Mouse (Mus musculus): ENCODE data around the gene Hspb1.

The Hspb1 gene

DNA sequence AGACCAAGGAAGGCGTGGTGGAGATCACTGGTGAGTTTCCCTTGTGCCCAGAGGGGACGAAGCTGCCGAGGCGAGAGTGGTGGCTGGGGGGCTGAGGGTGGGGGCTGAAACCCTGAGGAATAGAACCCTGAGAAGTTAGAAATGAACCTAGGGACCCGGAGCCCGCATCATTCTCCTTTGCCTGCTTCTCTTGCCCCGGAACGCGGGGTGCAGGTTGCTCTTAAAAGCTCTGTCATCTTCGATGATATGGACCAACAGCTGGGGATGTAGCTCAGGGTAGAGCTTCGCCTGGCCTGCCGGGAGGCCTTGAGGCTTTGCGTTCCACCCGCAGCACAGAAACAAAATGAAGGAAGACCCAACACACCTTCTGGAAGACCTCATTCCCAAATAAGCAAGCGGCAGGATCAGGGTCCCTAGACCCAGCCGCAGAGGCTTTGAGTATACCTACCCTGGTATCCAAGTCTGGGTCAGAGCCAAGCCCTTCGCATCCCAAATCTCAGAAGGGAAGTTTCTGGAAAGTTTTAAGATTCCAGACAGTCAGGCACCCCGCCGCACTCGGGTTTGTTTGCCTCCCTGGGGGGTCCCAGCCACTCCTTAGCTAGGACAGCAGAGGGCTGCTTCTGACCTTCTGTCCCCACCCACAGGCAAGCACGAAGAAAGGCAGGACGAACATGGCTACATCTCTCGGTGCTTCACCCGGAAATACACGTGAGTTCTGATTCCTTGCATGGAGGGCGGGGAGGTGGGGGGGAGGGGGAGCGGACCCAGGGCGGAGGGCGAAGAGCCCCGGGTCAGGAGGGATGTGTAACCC is 891 bp downstream of the Hspb1 start:
- no peak for DNase-seq (ENCODE audit: inconsistent ontology term)

GRCm38 (mm10) chr5:135890323-135890722 is 2.6 kb downstream of the Hspb1 start:
- no peak for DNase-seq (ENCODE audit: inconsistent ontology term)

DNA sequence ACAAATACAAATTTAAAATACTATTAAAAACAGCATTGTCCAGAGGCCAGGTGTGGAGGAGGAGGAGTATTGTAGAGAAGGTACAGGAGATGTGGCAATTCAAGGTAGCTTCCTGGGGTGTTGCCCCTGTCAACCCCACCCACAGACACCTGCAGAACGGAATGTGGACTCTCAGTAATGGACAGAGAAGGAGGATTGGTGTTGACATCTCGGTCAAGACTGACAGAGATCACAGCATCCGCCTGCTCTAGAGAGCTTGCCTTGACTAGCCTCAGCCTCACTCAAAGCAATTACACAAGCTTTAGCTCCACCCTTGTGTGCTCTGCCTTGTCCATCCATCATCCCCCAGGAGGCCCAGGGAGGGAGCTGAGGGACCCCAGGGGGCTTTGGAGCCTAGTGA is 3.2 kb downstream of the Hspb1 start:
- no peak for DNase-seq (ENCODE audit: inconsistent ontology term)

GRCm38 (mm10) chr5:135892589-135893351 is 5.1 kb downstream of the Hspb1 start:
- DNase-seq (ENCODE audit: inconsistent ontology term) = no peak

- no peak for DNase-seq (ENCODE audit: inconsistent ontology term)
These were observed 7.2 kb downstream of the Hspb1 start for GRCm38 (mm10) chr5:135894958-135895357.

- DNase-seq (ENCODE audit: inconsistent ontology term) = no peak
These were observed 10.3 kb downstream of the Hspb1 start for GRCm38 (mm10) chr5:135898028-135898427.

GRCm38 (mm10) chr5:135898995-135899394 is 11.3 kb downstream of the Hspb1 start:
- DNase-seq (ENCODE audit: inconsistent ontology term) = no peak

GRCm38 (mm10) chr5:135899833-135900232 is 12.1 kb downstream of the Hspb1 start:
- no peak for DNase-seq (ENCODE audit: inconsistent ontology term)

- no peak for DNase-seq (ENCODE audit: inconsistent ontology term)
These were observed 13.0 kb downstream of the Hspb1 start for GRCm38 (mm10) chr5:135900701-135901100.

DNA sequence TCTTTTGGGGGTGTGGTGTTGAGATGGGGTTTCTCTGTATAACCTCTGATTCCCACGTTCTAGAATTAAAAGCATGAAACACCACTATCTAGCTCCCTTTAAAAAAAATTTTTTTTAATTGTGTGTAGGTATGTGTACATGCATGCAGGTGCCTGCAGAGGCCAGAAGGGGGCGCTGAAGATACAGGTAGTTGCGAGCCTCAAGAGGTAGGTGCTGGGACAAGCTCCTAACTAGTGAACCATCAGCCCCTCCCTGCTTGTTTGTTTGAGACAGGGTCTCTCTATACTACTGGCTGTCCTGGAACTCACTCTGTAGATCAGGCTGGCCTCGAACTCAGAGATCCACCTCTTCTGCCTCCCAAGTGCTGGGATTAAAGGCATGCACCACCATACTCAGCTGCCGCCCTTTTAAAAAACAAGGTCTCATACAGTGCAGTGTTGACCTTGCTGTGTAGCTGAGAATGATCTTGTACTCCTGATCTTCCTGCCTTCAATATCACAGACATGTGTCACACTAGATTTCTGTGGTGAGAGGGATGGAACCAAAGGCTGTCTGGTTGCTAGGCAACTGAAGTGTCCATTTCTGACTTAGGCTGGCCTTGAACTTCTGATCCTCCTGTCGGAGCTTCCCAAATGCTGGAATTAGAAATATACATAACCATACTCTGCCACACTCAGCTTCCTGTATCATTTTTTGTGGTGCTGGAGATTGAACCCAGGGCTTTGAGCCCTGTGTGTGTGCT is 13.8 kb downstream of the Hspb1 start:
- no peak for DNase-seq (ENCODE audit: inconsistent ontology term)

- no peak for DNase-seq (ENCODE audit: inconsistent ontology term)
These were observed 15.3 kb downstream of the Hspb1 start for GRCm38 (mm10) chr5:135903058-135903457.

DNA sequence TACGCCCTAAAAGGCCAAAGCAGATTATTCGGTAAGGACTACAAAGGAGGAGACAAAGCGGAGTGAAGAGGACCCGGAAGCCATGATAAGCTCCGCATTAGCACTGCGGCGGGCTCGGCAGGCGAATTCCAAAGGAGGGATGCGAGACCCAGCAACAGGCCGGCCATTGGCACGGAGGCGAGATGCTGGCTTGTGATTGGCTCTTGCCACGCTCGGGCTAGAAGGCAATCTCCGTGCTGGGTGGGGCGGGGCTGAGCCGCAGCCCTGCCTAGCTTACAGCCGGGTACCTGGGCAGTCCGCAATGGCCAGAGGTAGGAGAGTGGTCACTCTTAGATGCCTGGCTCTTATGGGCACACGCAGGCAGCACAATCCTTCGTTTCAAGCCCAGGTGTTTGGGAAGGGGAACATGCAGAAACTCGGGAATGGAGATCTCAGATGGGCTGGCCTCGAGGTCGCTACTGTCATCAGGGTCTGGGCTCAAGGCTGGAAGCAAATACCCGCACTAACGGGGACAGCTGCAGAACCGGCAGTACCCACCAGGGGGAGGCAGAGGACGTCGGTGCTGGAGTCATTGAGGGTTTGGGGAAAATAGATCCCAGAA is 15.9 kb downstream of the Hspb1 start:
- peak; percentile 96 for DNase-seq (ENCODE audit: inconsistent ontology term)

DNA sequence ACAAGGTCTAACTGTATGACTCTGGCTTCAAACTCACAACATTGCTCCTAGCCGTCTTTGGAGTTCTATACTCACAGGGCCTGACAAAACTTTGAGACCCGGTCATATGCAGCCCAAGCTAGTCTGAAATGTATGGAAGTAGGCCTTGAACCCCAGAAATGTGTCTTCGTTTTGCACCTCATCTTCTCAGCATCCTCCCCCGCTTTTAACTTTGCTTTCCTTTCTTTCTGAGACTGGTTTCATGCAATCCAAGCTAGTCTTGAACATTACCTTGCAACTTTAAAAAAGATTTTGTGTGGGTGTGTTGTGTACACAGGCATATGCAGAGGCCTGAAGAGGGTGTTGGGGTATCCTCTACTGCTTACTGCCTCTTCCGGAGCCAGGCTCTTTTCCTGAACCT is 16.5 kb downstream of the Hspb1 start:
- DNase-seq (ENCODE audit: inconsistent ontology term) = no peak

DNA sequence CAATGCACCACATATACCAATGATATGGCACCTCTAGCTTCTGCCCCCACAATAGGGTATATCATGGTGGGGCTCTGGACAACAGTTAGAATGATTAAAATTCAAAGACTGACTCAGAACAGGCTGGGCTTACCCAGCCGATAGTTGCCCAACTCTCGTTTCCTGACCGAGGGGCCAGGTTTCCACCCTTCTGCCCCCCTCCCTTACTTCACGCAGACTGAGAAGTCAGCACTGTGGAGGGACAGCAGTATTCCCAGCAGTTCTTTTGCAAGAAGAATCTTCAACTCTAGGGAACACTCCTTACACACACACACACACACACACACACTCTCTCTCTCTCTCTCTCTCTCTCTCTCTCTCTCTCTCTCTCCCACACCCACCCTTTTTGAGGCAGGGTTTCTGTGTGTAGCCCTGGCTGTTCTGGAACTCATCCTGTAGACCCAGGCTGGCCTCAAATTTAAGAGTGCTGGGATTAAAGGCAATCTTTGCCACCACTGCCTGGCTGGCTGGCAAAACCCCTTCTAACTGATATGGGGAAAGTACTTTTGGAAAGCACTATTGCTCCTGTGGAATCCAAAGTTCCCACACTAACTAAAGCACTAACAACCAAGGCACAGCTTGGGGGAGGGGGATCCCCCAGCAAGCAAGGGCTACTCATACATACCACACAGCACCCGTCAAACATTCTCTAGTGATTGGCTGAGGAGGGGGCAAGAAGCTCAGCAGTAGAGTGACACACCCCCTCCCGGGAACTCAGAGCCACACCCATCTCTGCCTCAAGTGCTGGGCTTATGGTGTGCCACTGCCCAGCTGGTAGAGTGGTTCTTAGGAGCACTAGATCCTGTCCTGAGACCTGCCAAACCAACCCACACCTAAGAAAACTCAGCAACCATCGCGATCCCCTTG is 17.9 kb downstream of the Hspb1 start:
- DNase-seq (ENCODE audit: inconsistent ontology term) = no peak

DNA sequence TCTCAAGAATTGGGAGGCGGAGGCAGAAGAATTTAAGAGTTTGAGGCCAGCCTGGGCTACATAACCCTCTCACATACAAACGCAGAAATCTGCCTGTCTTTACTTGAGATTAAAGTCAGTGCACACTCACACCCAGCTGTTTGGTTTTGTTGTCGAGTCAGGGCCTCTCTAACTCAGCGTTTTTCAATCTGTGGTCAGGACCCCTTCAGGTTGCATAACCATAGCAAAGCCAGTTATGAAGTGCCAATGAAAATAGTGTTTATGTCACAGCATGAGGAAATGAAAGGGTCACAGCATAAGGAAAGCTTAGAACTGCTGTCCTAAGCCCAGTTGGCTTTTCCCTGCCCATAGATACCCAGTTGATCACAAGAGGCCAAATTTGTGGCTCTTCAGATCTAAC is 19.1 kb downstream of the Hspb1 start:
- DNase-seq (ENCODE audit: inconsistent ontology term) = no peak

- no peak for DNase-seq (ENCODE audit: inconsistent ontology term)
These were observed 19.5 kb downstream of the Hspb1 start for GRCm38 (mm10) chr5:135907256-135907655.

GRCm38 (mm10) chr5:135908185-135908584 is 20.5 kb downstream of the Hspb1 start:
- DNase-seq (ENCODE audit: inconsistent ontology term) = no peak

- no peak for DNase-seq (ENCODE audit: inconsistent ontology term)
These were observed 21.3 kb downstream of the Hspb1 start for GRCm38 (mm10) chr5:135908989-135909388.

DNA sequence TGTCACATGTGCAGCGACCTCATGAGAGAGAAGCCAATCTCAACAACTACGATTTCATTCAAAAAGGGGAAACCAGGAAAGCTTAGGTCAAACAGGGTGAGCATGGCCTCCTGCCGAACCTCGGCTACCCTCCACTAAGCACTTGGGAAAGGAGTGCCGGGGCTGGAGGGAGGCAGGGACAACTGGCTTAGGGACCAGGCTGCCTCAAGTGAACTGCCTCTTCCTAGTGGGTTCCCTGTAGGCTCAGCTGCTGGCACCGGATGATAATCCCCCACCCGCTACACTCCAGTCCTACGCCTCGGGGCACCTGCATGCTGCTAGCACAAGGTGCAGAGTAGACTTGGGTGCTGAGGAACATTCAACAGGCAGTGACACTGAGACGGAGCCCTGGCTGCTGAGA is 21.9 kb downstream of the Hspb1 start:
- DNase-seq (ENCODE audit: inconsistent ontology term) = no peak

DNA sequence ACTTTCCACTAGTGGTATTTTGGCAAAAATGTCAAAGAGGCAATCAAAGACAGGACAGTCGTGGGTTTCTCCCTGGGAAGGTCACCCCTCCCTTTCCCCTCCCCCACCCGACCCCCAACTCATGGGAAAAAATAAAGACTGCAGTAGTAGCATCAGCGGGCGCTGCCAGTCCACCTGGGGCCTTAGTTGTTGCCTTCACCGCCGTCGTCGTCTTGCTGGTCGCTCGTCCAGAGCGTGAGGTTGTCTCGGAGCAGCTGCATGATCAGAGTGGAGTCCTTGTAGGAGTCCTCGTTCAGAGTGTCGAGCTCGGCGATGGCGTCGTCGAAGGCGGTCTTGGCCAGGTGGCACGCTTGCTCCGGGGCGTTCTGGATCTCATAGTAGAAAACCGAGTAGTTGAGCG is 23.1 kb downstream of the Hspb1 start:
- no peak for DNase-seq (ENCODE audit: inconsistent ontology term)

DNA sequence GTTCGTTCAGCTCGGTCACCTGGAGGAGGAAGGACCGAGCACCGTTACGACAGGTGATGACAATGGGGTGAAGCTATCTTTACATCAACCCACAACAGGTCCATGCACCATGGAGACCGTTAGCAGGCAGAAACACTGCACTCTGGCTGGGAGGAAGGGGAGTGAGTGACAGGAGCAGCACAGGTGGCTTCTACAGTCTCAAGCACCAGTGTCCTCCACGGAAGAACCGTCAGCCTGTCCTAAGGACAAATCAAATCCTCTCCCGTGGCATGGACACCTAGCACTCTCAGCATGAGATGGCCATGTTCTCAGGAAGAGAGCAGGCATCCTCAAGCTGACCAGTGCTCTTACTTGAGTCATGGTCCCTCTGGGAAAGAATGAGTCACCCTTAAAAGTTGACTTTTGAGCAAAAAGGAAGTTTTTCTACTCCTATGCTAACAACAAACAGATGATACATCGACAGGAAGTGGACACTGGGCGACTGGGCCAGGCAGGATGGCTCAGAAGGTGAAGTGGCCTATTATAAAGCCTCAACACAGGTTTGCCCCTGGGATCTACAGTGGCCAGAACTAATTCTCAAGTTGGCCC is 24.0 kb downstream of the Hspb1 start:
- DNase-seq (ENCODE audit: inconsistent ontology term) = no peak

Data from Muller cell, postnatal 12 days (primary cell).